Mouse (Mus musculus) kidney, embryonic 16.5 days (tissue): ENCODE data around the gene Filip1l. TPM values are rescaled to one million over a fixed set of nuclear protein-coding genes. Genes with fewer than 3 reads are reported as not detected.

Experiments used
- ATAC-seq: fragments of 200-750 bp; cut with Nextera tagmentation; 2 replicates; pipeline ENCODE4 v1.8.0; 2017; ENCODE audit warnings: moderate TSS enrichment; ENCODE audit not compliant: low FRiP score, low TSS enrichment
- H3K27ac ChIP-seq: fragments of 300-500 bp; sonication (generic); 2 replicates; pipeline ENCODE4 v1.5.1; 2014; ENCODE audit warnings: low read length
- H3K27me3 ChIP-seq: fragments of 300-500 bp; sonication (generic); 2 replicates; pipeline ENCODE4 v1.6.1; 2014; ENCODE audit warnings: low read length, control low read depth, mixed read lengths; ENCODE audit not compliant: insufficient read depth
- H3K36me3 ChIP-seq: fragments of 300-500 bp; sonication (generic); 2 replicates; pipeline ENCODE4 v1.6.1; 2014; ENCODE audit warnings: low read length, control low read depth, mixed read lengths; ENCODE audit not compliant: insufficient read depth
- H3K4me1 ChIP-seq: fragments of 300-500 bp; sonication (generic); 2 replicates; pipeline ENCODE4 v1.6.1; 2014; ENCODE audit warnings: low read length, control low read depth, mixed read lengths; ENCODE audit not compliant: insufficient read depth
- H3K4me2 ChIP-seq: fragments of 300-500 bp; sonication (generic); replicated peaks from 2 replicates; pipeline ENCODE4 v1.6.1; 2014; ENCODE audit warnings: low read depth, low read length
- H3K4me3 ChIP-seq: fragments of 300-500 bp; sonication (generic); 2 replicates; pipeline ENCODE4 v1.5.1; 2014; ENCODE audit warnings: mild to moderate bottlenecking, low read length
- H3K9ac ChIP-seq: fragments of 300-500 bp; sonication (generic); replicated peaks from 2 replicates; pipeline ENCODE4 v1.6.1; 2014; ENCODE audit warnings: low read length
- H3K9me3 ChIP-seq: fragments of 300-500 bp; sonication (generic); 2 replicates; pipeline ENCODE4 v1.6.1; 2016; ENCODE audit warnings: low read length, control low read depth
- WGBS: fragments of 180-500 bp; shearing (Covaris S2); extraction: QIAGEN DNeasy Blood & Tissue Kit; methylation state at CpG from one replicate; pipeline ENCODE4 v1.1.7; 2014; 5-methylcytosine and 5-hydroxymethylcytosine counted together
- polyA plus RNA-seq: library from polyadenylated mRNA; unstranded; fragments of >200 nt; fragmentation: Nextera tagmentation; extraction: Ambion mirVana; gene quantifications from 2 replicates; pipeline ENCODE4 v1.2.1, GENCODE M21; 2015

The Filip1l gene
- polyA plus RNA-seq: 27.7 and 28.1 TPM in 2 replicates

- no peak for ATAC-seq
- Histone ChIP-seq H3K4me1 (no peaks in the 10 kb centered on the region; the same call in 1 of the 2 replicates), H3K36me3 (no peaks in the 10 kb centered on the region), H3K9ac (no peak within 1 kb of the TSS), H3K9me3 (no peaks in the 10 kb centered on the region), H3K4me2 (no peak within 1 kb of the TSS), H3K4me3 (no peak within 1 kb of the TSS), H3K27ac (no peak within 1 kb of the TSS), H3K27me3 (no peaks in the 10 kb centered on the region)
- WGBS: 86% methylated on average over 6 of the region's 6 CpGs
Measured at GRCm38 (mm10) chr16:57352751-57353150, at the start of gene Filip1l. TSS of gene Filip1l (plus strand) at chr16:57353093.

- no peak overlapping the region for H3K27ac ChIP-seq
- no peaks in the 10 kb centered on the region for H3K27me3 ChIP-seq
- no peaks in the 10 kb centered on the region for H3K4me1 ChIP-seq
- H3K4me3 ChIP-seq: no peak overlapping the region
- H3K9ac ChIP-seq: no peak overlapping the region
- H3K36me3 ChIP-seq: no peaks in the 10 kb centered on the region
- ATAC-seq: no peak
- 73% methylated on average over 19 of the region's 19 CpGs for WGBS
- H3K4me2 ChIP-seq: no peak overlapping the region
- no peaks in the 10 kb centered on the region for H3K9me3 ChIP-seq
Measured at GRCm38 (mm10) chr16:57303716-57304115, 49.2 kb upstream of the Filip1l start.

- Histone ChIP-seq H3K9me3 (no peaks in the 10 kb centered on the region), H3K4me3 (no peak overlapping the region), H3K27ac (no peak overlapping the region), H3K27me3 (no peaks in the 10 kb centered on the region), H3K4me1 (no peaks in the 10 kb centered on the region), H3K36me3 (no peaks in the 10 kb centered on the region), H3K4me2 (no peak overlapping the region), H3K9ac (no peak overlapping the region)
- ATAC-seq: no peak
- WGBS: 87% methylated on average over 6 of the region's 6 CpGs
Measured at GRCm38 (mm10) chr16:57305463-57305862, 47.4 kb upstream of the Filip1l start.

GRCm38 (mm10) chr16:57312130-57312529 is 40.8 kb upstream of the Filip1l start:
- WGBS: 84% methylated on average over 2 of the region's 2 CpGs
- no peak for ATAC-seq
- no peak overlapping the region for H3K27ac ChIP-seq
- no peak overlapping the region for H3K4me2 ChIP-seq
- H3K36me3 ChIP-seq: no peaks in the 10 kb centered on the region
- peaks cover 7% of the 10 kb centered on the region; the same call in 1 of the 2 replicates for H3K4me1 ChIP-seq
- H3K27me3 ChIP-seq: no peaks in the 10 kb centered on the region
- H3K4me3 ChIP-seq: no peak overlapping the region
- H3K9me3 ChIP-seq: no peaks in the 10 kb centered on the region
- no peak overlapping the region for H3K9ac ChIP-seq

- Histone ChIP-seq H3K9ac (no peak overlapping the region), H3K27me3 (no peaks in the 10 kb centered on the region), H3K36me3 (no peaks in the 10 kb centered on the region), H3K4me3 (no peak overlapping the region), H3K9me3 (no peaks in the 10 kb centered on the region), H3K27ac (no peak overlapping the region), H3K4me2 (no peak overlapping the region), H3K4me1 (peaks cover 21% of the 10 kb centered on the region)
- WGBS: 75% methylated on average over 3 of the region's 3 CpGs
- peak; percentile 59; the same call in 1 of the 2 replicates for ATAC-seq
Measured at GRCm38 (mm10) chr16:57313487-57313886, 39.4 kb upstream of the Filip1l start.

- Histone ChIP-seq H3K27me3 (no peaks in the 10 kb centered on the region), H3K9me3 (no peaks in the 10 kb centered on the region), H3K9ac (no peak overlapping the region), H3K4me3 (no peak overlapping the region), H3K4me2 (no peak overlapping the region), H3K36me3 (no peaks in the 10 kb centered on the region), H3K4me1 (peaks cover 25% of the 10 kb centered on the region), H3K27ac (no peak overlapping the region)
- WGBS: 88% methylated on average over 3 of the region's 3 CpGs
- ATAC-seq: no peak
Measured at GRCm38 (mm10) chr16:57314236-57314635, 38.7 kb upstream of the Filip1l start.

- ATAC-seq: no peak
- Histone ChIP-seq H3K9ac (no peak overlapping the region), H3K27ac (0 out of 2 replicates have a peak overlapping the region, but pooled peaks have one; percentile 24), H3K36me3 (no peaks in the 10 kb centered on the region), H3K4me3 (no peak overlapping the region), H3K27me3 (no peaks in the 10 kb centered on the region), H3K9me3 (no peaks in the 10 kb centered on the region), H3K4me1 (peaks cover 25% of the 10 kb centered on the region), H3K4me2 (no peak overlapping the region)
- 88% methylated on average over 9 of the region's 9 CpGs for WGBS
Measured at GRCm38 (mm10) chr16:57315026-57315425, 37.9 kb upstream of the Filip1l start.

- Histone ChIP-seq H3K9me3 (peaks cover 7% of the 10 kb centered on the region), H3K9ac (no peak overlapping the region), H3K27ac (0 out of 2 replicates have a peak overlapping the region, but pooled peaks have one; percentile 64), H3K36me3 (no peaks in the 10 kb centered on the region), H3K4me1 (peaks cover 25% of the 10 kb centered on the region), H3K4me3 (no peak overlapping the region), H3K4me2 (no peak overlapping the region), H3K27me3 (no peaks in the 10 kb centered on the region)
- ATAC-seq: no peak
- 70% methylated on average over 4 of the region's 4 CpGs for WGBS
Measured at GRCm38 (mm10) chr16:57317127-57317526, 35.8 kb upstream of the Filip1l start.

GRCm38 (mm10) chr16:57317882-57318636 is 34.8 kb upstream of the Filip1l start:
- no peaks in the 10 kb centered on the region for H3K36me3 ChIP-seq
- H3K9me3 ChIP-seq: peaks cover 7% of the 10 kb centered on the region
- H3K4me2 ChIP-seq: no peak overlapping the region
- H3K4me1 ChIP-seq: peaks cover 25% of the 10 kb centered on the region
- no peak overlapping the region for H3K4me3 ChIP-seq
- no peaks in the 10 kb centered on the region for H3K27me3 ChIP-seq
- ATAC-seq: no peak
- H3K27ac ChIP-seq: peak overlapping the region; percentile 64
- no peak overlapping the region for H3K9ac ChIP-seq
- 40% methylated on average over 13 of the region's 13 CpGs for WGBS

- no peak overlapping the region for H3K9ac ChIP-seq
- H3K9me3 ChIP-seq: peaks cover 7% of the 10 kb centered on the region
- no peak overlapping the region for H3K4me2 ChIP-seq
- peaks cover 25% of the 10 kb centered on the region for H3K4me1 ChIP-seq
- peak overlapping the region; percentile 84 for H3K27ac ChIP-seq
- 45% methylated on average over 8 of the region's 8 CpGs for WGBS
- H3K36me3 ChIP-seq: no peaks in the 10 kb centered on the region
- H3K27me3 ChIP-seq: no peaks in the 10 kb centered on the region
- no peak overlapping the region for H3K4me3 ChIP-seq
- ATAC-seq: no peak
Measured at GRCm38 (mm10) chr16:57318637-57319125, 34.2 kb upstream of the Filip1l start.
